Mouse (Mus musculus) ovary, postnatal 36 days (tissue): ENCODE measurements at regions not wholly inside any gene's neighbourhood (a gene's known extent, or its start where the extent isn't known, plus 50 kb on each side); places are given as distances from the start of the nearest gene placed in this dataset.

Experiments
- DNase-seq: peaks from one replicate; pipeline ENCODE4 v3.0.0; 2022; ENCODE audit warnings: low spot score, mixed read lengths

GRCm38 (mm10) chr11:44340531-44340930, 59.3 kb upstream of the Il12b start:
- no peak for DNase-seq

- DNase-seq, result no peak
Measured at GRCm38 (mm10) chr11:44348308-44348707, 51.6 kb upstream of the Il12b start.

GRCm38 (mm10) chr11:44349546-44349945, 50.3 kb upstream of the Il12b start:
- DNase-seq, result no peak
